Comparison of ENCODE assay signal across 8 mouse cellular contexts in genomic region chr7:15921796-15922195, GRCm38 (mm10). TPM values are rescaled to one million over a fixed set of nuclear protein-coding genes. Genes with fewer than 3 reads are reported as not detected.
A peak's percentile ranks its signal among the peaks of the same experiment; 100 is the strongest.
DNase-seq lines count a peak whose midpoint lies in the region; ATAC-seq lines count a peak whose summit lies in the region.

No protein-coding gene starts in this region.

- DNase-seq in adrenal gland, postnatal 36 days: peak; percentile 37 to 48
- DNase-seq in adrenal gland, adult 18-20 months (ENCODE audit: low spot score in 2 of 2): no peak
- DNase-seq in NIH3T3 (ENCODE audit: low read depth): peak; percentile 77
- DNase-seq in ovary, adult 18-20 months (ENCODE audit: low spot score): no peak

- 0 out of 2 replicates have a peak, but pooled peaks cover 4% of the 10 kb centered on the region for H3K27me3 ChIP-seq in hindbrain, embryonic 13.5 days
- no peaks in the 10 kb centered on the region for H3K27me3 ChIP-seq in liver, embryonic 16.5 days (ENCODE audit: control insufficient read depth, insufficient read depth, low read depth, low read length)
- no peaks in the 10 kb centered on the region for H3K27me3 ChIP-seq in neural tube, embryonic 12.5 days (replicated peaks)

- H3K9ac ChIP-seq in hindbrain, embryonic 13.5 days: peak overlapping the region; percentile 80
- H3K9ac ChIP-seq in liver, embryonic 16.5 days (ENCODE audit: low read depth, low read length): peak overlapping the region; percentile 76
- H3K9ac ChIP-seq in neural tube, embryonic 12.5 days: peak overlapping the region; percentile 75

- H3K4me2 ChIP-seq in hindbrain, embryonic 13.5 days: peak overlapping the region; percentile 75
- H3K4me2 ChIP-seq in liver, embryonic 16.5 days (ENCODE audit: low read depth, low read length): peak overlapping the region; percentile 83
- H3K4me2 ChIP-seq in neural tube, embryonic 12.5 days (replicated peaks): peak overlapping the region; percentile 75

- H3K4me1 ChIP-seq in hindbrain, embryonic 13.5 days (replicated peaks): peaks cover 29% of the 10 kb centered on the region
- H3K4me1 ChIP-seq in liver, embryonic 16.5 days (ENCODE audit: control insufficient read depth, low read depth, low read length): peaks cover 30% of the 10 kb centered on the region
- H3K4me1 ChIP-seq in neural tube, embryonic 12.5 days: peaks cover 20% of the 10 kb centered on the region

- WGBS in hindbrain, embryonic 13.5 days: 0% methylated on average over 10 of the region's 10 CpGs
- 0% methylated on average over 10 of the region's 10 CpGs for WGBS in liver, embryonic 16.5 days (ENCODE audit: insufficient replicate concordance)
- 0% methylated on average over 10 of the region's 10 CpGs for WGBS in neural tube, embryonic 12.5 days

- ATAC-seq in erythroblast, adult 5-6 weeks (replicated peaks; ENCODE audit: low FRiP score, poor library complexity, severe bottlenecking): peak; percentile 52
- peak; percentile 58 for ATAC-seq in hindbrain, embryonic 13.5 days (ENCODE audit: low FRiP score)
- peak; percentile 19 for ATAC-seq in liver, embryonic 16.5 days (ENCODE audit: low read depth)
- ATAC-seq in neural tube, embryonic 12.5 days (ENCODE audit: low FRiP score, low read depth): peak; percentile 63

- peaks cover 33% of the 10 kb centered on the region for H3K36me3 ChIP-seq in hindbrain, embryonic 13.5 days
- peaks cover 2% of the 10 kb centered on the region; the same call in 1 of the 2 replicates for H3K36me3 ChIP-seq in liver, embryonic 16.5 days (ENCODE audit: control insufficient read depth, insufficient read depth)
- peaks cover 33% of the 10 kb centered on the region for H3K36me3 ChIP-seq in neural tube, embryonic 12.5 days

- peak overlapping the region; percentile 88 for H3K27ac ChIP-seq in hindbrain, embryonic 13.5 days
- H3K27ac ChIP-seq in liver, embryonic 16.5 days (ENCODE audit: low read length): peak overlapping the region; percentile 66
- no peak overlapping the region for H3K27ac ChIP-seq in neural tube, embryonic 12.5 days

- H3K4me3 ChIP-seq in hindbrain, embryonic 13.5 days: peak overlapping the region; percentile 78
- peak overlapping the region; percentile 75 for H3K4me3 ChIP-seq in liver, embryonic 16.5 days (ENCODE audit: low read depth, low read length)
- H3K4me3 ChIP-seq in neural tube, embryonic 12.5 days: peak overlapping the region; percentile 69

- no peaks in the 10 kb centered on the region for H3K9me3 ChIP-seq in hindbrain, embryonic 13.5 days
- no peaks in the 10 kb centered on the region for H3K9me3 ChIP-seq in liver, embryonic 16.5 days (replicated peaks; ENCODE audit: control insufficient read depth, low read length)
- H3K9me3 ChIP-seq in neural tube, embryonic 12.5 days: no peaks in the 10 kb centered on the region

RNA-seq across cellular contexts. Expression of gene Selenow, which starts 0.4 kb away (rescaled TPM):
- total RNA-seq in adrenal gland, postnatal 36 days (2021): 100 to 1,000 TPM; 174 to 216 TPM
- 100 to 1,000 TPM; 179 to 265 TPM for total RNA-seq in adrenal gland, adult 18-20 months (2021)
- 36.8 and 50.1 TPM in 2 replicates for total RNA-seq in erythroblast, adult 5-6 weeks (2015; ENCODE audit: low replicate concordance)
- 7.5 and 11.2 TPM in 2 replicates for total RNA-seq in erythroblast, adult 5-6 weeks (2017; ENCODE audit: low replicate concordance)
- polyA plus RNA-seq in hindbrain, embryonic 13.5 days (2015; fragmentation: Nextera tagmentation; extraction: Ambion mirVana): 1,371 and 1,383 TPM in 2 replicates
- polyA plus RNA-seq in liver, embryonic 16.5 days (2015; fragmentation: Nextera tagmentation; extraction: Ambion mirVana): 235 and 256 TPM in 2 replicates
- polyA plus RNA-seq in neural tube, embryonic 12.5 days (2016; fragmentation: Nextera tagmentation; extraction: Ambion mirVana): 1,130 and 1,196 TPM in 2 replicates

RNA-seq across cellular contexts. Expression of gene Nop53, which starts 24.1 kb away (rescaled TPM):
- total RNA-seq in adrenal gland, postnatal 36 days (2021): 100 to 1,000 TPM; 181 to 189 TPM
- 100 to 1,000 TPM; 181 to 185 TPM for total RNA-seq in adrenal gland, adult 18-20 months (2021)
- 14.6 and 17.3 TPM in 2 replicates for total RNA-seq in erythroblast, adult 5-6 weeks (2015; ENCODE audit: low replicate concordance)
- 60.2 and 75.8 TPM in 2 replicates for total RNA-seq in erythroblast, adult 5-6 weeks (2017; ENCODE audit: low replicate concordance)
- 133 and 135 TPM in 2 replicates for polyA plus RNA-seq in hindbrain, embryonic 13.5 days (2015; fragmentation: Nextera tagmentation; extraction: Ambion mirVana)
- 71.8 and 79.1 TPM in 2 replicates for polyA plus RNA-seq in liver, embryonic 16.5 days (2015; fragmentation: Nextera tagmentation; extraction: Ambion mirVana)
- polyA plus RNA-seq in neural tube, embryonic 12.5 days (2016; fragmentation: Nextera tagmentation; extraction: Ambion mirVana): 157 and 169 TPM in 2 replicates

RNA-seq across cellular contexts. Expression of gene Crxos, which starts 39.4 kb away (rescaled TPM):
- total RNA-seq in adrenal gland, postnatal 36 days (2021): not detected
- total RNA-seq in adrenal gland, adult 18-20 months (2021): under 1 TPM in 1 of 2 experiments, not detected in 1; 0.20 TPM
- total RNA-seq in erythroblast, adult 5-6 weeks (2015; ENCODE audit: low replicate concordance): not detected in 2 replicates
- total RNA-seq in erythroblast, adult 5-6 weeks (2017; ENCODE audit: low replicate concordance): not detected in 2 replicates
- polyA plus RNA-seq in hindbrain, embryonic 13.5 days (2015; fragmentation: Nextera tagmentation; extraction: Ambion mirVana): not detected in 2 replicates
- polyA plus RNA-seq in liver, embryonic 16.5 days (2015; fragmentation: Nextera tagmentation; extraction: Ambion mirVana): not detected in 2 replicates
- polyA plus RNA-seq in neural tube, embryonic 12.5 days (2016; fragmentation: Nextera tagmentation; extraction: Ambion mirVana): not detected in 2 replicates

RNA-seq across cellular contexts. Expression of gene Crx, which starts 42.0 kb away (rescaled TPM):
- total RNA-seq in adrenal gland, postnatal 36 days (2021): not detected
- not detected for total RNA-seq in adrenal gland, adult 18-20 months (2021)
- total RNA-seq in erythroblast, adult 5-6 weeks (2015; ENCODE audit: low replicate concordance): not detected in 2 replicates
- total RNA-seq in erythroblast, adult 5-6 weeks (2017; ENCODE audit: low replicate concordance): not detected in 2 replicates
- polyA plus RNA-seq in hindbrain, embryonic 13.5 days (2015; fragmentation: Nextera tagmentation; extraction: Ambion mirVana): not detected in 2 replicates
- not detected in 2 replicates for polyA plus RNA-seq in liver, embryonic 16.5 days (2015; fragmentation: Nextera tagmentation; extraction: Ambion mirVana)
- polyA plus RNA-seq in neural tube, embryonic 12.5 days (2016; fragmentation: Nextera tagmentation; extraction: Ambion mirVana): not detected in 2 replicates

RNA-seq across cellular contexts. Expression of gene Ehd2, which starts 45.6 kb away (rescaled TPM):
- 10 to 100 TPM; 36.7 to 85.9 TPM for total RNA-seq in adrenal gland, postnatal 36 days (2021)
- 100 to 1,000 TPM in 1 of 2 experiments, 10 to 100 TPM in 1; 28.7 to 121 TPM for total RNA-seq in adrenal gland, adult 18-20 months (2021)
- total RNA-seq in erythroblast, adult 5-6 weeks (2015; ENCODE audit: low replicate concordance): 0.21 and 0.58 TPM in 2 replicates
- total RNA-seq in erythroblast, adult 5-6 weeks (2017; ENCODE audit: low replicate concordance): 0.09 and 0.14 TPM in 2 replicates
- polyA plus RNA-seq in hindbrain, embryonic 13.5 days (2015; fragmentation: Nextera tagmentation; extraction: Ambion mirVana): 5.2 and 6.4 TPM in 2 replicates
- 4.7 and 5.6 TPM in 2 replicates for polyA plus RNA-seq in liver, embryonic 16.5 days (2015; fragmentation: Nextera tagmentation; extraction: Ambion mirVana)
- 9.2 and 12.1 TPM in 2 replicates for polyA plus RNA-seq in neural tube, embryonic 12.5 days (2016; fragmentation: Nextera tagmentation; extraction: Ambion mirVana)

Comparison
In these comparisons a context has a peak if more than half of its experiments do, and no peak if none do; other contexts are left out.
1. DNase-seq: peak in adrenal gland, postnatal 36 days (2 of 2) and NIH3T3 (single experiment); none in adrenal gland, adult 18-20 months (0 of 2) and ovary, adult 18-20 months (single experiment).
2. Peak in every context shown above with its lines, with median percentiles within 50 percentile points of each other: ATAC-seq, H3K4me2 ChIP-seq, H3K4me3 ChIP-seq and H3K9ac ChIP-seq.